Mouse (Mus musculus): ENCODE measurements at regions not wholly inside any gene's neighbourhood (a gene's known extent, or its start where the extent isn't known, plus 50 kb on each side); places are given as distances from the start of the nearest gene placed in this dataset.

- H3K27me3 ChIP-seq (replicated peaks): 0 out of 2 replicates have a peak, but pooled peaks cover 3% of the 10 kb centered on the region
- H3K36me3 ChIP-seq: no peaks in the 10 kb centered on the region
- H3K9me3 ChIP-seq: no peaks in the 10 kb centered on the region
- H3K4me1 ChIP-seq: no peaks in the 10 kb centered on the region
- no peak overlapping the region for H3K4me2 ChIP-seq
- no peak overlapping the region for H3K9ac ChIP-seq
- ATAC-seq (ENCODE audit: insufficient read depth, low FRiP score, low read depth): no peak
- H3K27ac ChIP-seq: no peak overlapping the region
- 54% methylated on average over 4 of the region's 4 CpGs for WGBS
- H3K4me3 ChIP-seq (replicated peaks): no peak overlapping the region
These were observed 53.3 kb upstream of the Creb5 start for GRCm38 (mm10) chr6:53233777-53234176.

DNA sequence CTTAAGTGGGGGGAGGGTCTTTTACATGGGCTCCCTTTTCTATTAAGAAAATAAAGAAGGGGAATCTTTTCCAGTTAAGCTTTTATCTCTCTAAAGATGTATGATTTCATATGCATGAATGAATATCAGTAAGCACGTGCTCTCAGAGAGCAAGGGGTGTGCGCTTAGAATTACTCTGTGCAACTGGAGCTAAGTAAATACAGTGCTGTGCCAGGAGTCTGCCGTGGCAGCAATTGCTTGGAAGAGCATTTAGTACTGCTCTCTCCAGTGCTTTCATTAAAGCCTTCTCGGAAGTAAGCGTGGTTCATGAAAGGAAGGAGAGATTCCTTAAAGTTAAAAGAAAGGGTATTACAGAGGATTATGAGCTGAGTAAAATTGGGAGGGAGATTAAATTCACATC lies 54.5 kb upstream of the Creb5 start:
- ATAC-seq (ENCODE audit: insufficient read depth, low FRiP score, low read depth): no peak
- 43% methylated on average over 5 of the region's 5 CpGs for WGBS

GRCm38 (mm10) chr6:53229350-53229749 lies 57.7 kb upstream of the Creb5 start:
- WGBS: 34% methylated on average over 6 of the region's 6 CpGs
- Histone ChIP-seq H3K27me3 (replicated peaks) (0 out of 2 replicates have a peak, but pooled peaks cover 3% of the 10 kb centered on the region), H3K36me3 (no peaks in the 10 kb centered on the region), H3K4me1 (no peaks in the 10 kb centered on the region), H3K4me3 (replicated peaks) (no peak overlapping the region), H3K27ac (no peak overlapping the region), H3K9me3 (no peaks in the 10 kb centered on the region), H3K9ac (no peak overlapping the region), H3K4me2 (no peak overlapping the region)
- ATAC-seq (ENCODE audit: insufficient read depth, low FRiP score, low read depth): no peak

More for the DNA sequence above, 54.5 kb upstream of the Creb5 start:
- H3K27ac ChIP-seq: no peak overlapping the region
- no peak overlapping the region for H3K4me2 ChIP-seq
- H3K36me3 ChIP-seq: no peaks in the 10 kb centered on the region
- no peak overlapping the region for H3K9ac ChIP-seq
- H3K4me1 ChIP-seq: no peaks in the 10 kb centered on the region
- H3K4me3 ChIP-seq (replicated peaks): no peak overlapping the region
- no peaks in the 10 kb centered on the region for H3K9me3 ChIP-seq
- 0 out of 2 replicates have a peak, but pooled peaks cover 3% of the 10 kb centered on the region for H3K27me3 ChIP-seq (replicated peaks)

GRCm38 (mm10) chr6:53222104-53222503 lies 65.0 kb upstream of the Creb5 start:
- H3K4me3 ChIP-seq (replicated peaks): no peak overlapping the region
- H3K9me3 ChIP-seq: no peaks in the 10 kb centered on the region
- H3K4me1 ChIP-seq: no peaks in the 10 kb centered on the region
- H3K9ac ChIP-seq: no peak overlapping the region
- no peak overlapping the region for H3K27ac ChIP-seq
- ATAC-seq (ENCODE audit: insufficient read depth, low FRiP score, low read depth): no peak
- no peaks in the 10 kb centered on the region for H3K36me3 ChIP-seq
- 65% methylated on average over 8 of the region's 8 CpGs for WGBS
- H3K27me3 ChIP-seq (replicated peaks): no peaks in the 10 kb centered on the region
- no peak overlapping the region for H3K4me2 ChIP-seq

- ATAC-seq (ENCODE audit: insufficient read depth, low FRiP score, low read depth): no peak
- no peaks in the 10 kb centered on the region for H3K27me3 ChIP-seq (replicated peaks)
- no peaks in the 10 kb centered on the region for H3K4me1 ChIP-seq
- H3K4me2 ChIP-seq: no peak overlapping the region
- H3K27ac ChIP-seq: no peak overlapping the region
- no peaks in the 10 kb centered on the region for H3K36me3 ChIP-seq
- no peak overlapping the region for H3K9ac ChIP-seq
- H3K4me3 ChIP-seq (replicated peaks): no peak overlapping the region
- H3K9me3 ChIP-seq: no peaks in the 10 kb centered on the region
- WGBS: 85% methylated on average over 4 of the region's 4 CpGs
These were observed 65.4 kb upstream of the Creb5 start for GRCm38 (mm10) chr6:53221668-53222005.

DNA sequence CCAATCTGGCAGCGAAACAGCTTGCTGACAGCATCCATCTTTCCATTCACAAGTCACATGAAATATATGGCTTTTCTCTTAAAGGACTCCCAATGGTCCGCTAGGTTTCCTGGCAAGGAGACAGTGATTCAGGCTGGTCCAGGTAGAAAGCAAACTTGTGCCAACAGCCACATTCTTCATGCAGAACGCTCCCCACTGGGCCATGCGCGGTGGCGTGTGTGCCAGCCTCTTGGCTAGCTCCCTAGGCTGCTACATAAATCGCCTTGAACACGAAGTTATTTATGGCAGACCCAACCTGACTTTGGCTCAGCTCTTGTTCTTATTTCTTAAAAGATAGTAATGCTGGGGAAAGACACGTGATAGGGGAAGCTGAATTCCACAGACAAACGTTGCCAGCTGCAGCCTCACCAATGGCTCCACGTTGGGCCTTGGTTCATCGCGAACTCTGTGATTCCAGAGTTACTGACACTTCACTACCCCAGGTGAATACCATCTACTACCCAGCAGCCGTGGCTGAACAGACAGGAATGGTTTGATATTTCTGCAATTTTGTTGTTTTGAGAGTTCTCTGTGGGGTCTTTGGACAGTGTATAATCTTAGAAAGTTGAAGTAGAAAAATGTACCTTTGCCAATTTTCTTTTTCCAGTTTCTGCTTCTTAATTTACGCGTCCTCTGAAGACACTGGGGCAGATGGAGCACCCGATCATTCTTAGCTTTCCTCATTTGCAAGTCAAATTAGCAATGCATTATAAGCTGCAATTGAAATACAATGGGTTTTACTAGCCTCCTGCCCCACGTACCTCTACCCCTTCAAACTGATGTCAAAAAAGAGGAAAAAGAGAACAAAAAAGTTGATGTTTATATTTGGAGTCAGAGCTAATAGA lies 66.0 kb upstream of the Creb5 start:
- H3K27me3 ChIP-seq (replicated peaks): no peaks in the 10 kb centered on the region
- no peak overlapping the region for H3K27ac ChIP-seq
- no peaks in the 10 kb centered on the region for H3K4me1 ChIP-seq
- 82% methylated on average over 18 of the region's 18 CpGs for WGBS
- H3K9ac ChIP-seq: no peak overlapping the region
- H3K4me2 ChIP-seq: no peak overlapping the region
- H3K9me3 ChIP-seq: no peaks in the 10 kb centered on the region
- no peaks in the 10 kb centered on the region for H3K36me3 ChIP-seq
- H3K4me3 ChIP-seq (replicated peaks): no peak overlapping the region
- ATAC-seq (ENCODE audit: insufficient read depth, low FRiP score, low read depth): no peak

DNA sequence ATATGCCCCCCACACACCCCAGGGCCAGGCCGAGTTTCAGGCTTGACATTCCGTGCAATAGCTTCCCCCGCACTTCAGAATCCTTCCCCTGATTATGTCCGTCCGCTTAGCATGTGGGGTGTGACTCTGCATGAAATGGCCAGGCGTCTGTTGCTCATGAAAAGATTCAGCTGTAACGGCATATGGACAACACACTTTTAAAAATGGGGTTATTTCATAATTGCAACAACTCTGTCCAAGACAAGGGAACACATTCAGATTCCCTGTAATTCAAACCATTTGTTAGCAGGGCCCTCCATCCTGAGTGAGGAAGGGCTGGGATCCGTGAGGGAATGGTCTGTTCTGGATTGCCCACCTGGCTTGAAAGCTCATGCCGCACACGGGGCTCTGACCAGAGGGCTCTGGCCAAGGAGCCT lies 68.2 kb upstream of the Creb5 start:
- WGBS: 49% methylated on average over 10 of the region's 10 CpGs
- H3K4me1 ChIP-seq: no peaks in the 10 kb centered on the region
- no peaks in the 10 kb centered on the region for H3K9me3 ChIP-seq
- H3K27me3 ChIP-seq (replicated peaks): no peaks in the 10 kb centered on the region
- no peak overlapping the region for H3K4me3 ChIP-seq (replicated peaks)
- H3K9ac ChIP-seq: no peak overlapping the region
- H3K36me3 ChIP-seq: no peaks in the 10 kb centered on the region
- H3K27ac ChIP-seq: peak overlapping the region; percentile 31; the same call in 1 of the 2 replicates
- ATAC-seq (ENCODE audit: insufficient read depth, low FRiP score, low read depth): no peak; the same call in 1 of the 2 replicates
- no peak overlapping the region for H3K4me2 ChIP-seq

DNA sequence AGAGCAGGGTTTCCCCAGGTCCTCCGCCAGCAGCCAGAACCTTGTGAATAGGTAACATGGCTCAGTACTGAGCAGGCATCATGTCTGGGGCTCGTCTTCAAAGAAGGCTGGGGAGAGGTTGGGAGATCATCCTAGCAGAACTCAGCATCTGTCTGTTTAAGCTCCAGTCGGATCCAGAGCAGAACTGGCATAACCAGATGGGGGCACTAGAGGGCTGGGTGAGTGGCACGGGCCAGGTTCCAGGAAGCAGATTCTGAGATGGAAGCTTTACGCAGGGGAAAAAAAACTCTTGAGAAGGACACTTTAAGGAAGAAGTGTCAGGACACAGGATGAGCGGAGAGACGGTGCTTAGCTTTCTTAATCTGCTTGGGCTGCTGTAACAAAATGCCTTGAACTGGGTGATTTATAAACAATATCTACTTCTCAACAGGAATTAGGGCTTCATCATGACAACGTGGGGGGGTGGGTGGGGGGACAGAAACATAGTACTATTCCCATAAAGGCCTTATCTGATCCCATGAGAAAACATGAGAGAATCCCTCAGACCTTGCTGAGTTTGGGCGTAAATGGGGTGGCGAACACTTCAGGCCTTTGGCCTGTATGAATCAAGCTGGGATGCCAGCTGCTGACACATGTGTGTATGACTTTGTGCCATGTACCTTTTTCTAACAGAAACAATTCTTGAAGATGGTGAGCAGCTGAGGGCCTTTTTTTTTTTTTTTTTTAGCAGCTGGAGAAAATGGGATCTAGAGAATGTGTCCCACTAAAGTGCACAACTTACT lies 69.6 kb upstream of the Creb5 start:
- Histone ChIP-seq H3K4me2 (no peak overlapping the region), H3K36me3 (no peaks in the 10 kb centered on the region), H3K27me3 (replicated peaks) (no peaks in the 10 kb centered on the region), H3K4me1 (no peaks in the 10 kb centered on the region), H3K9ac (no peak overlapping the region), H3K9me3 (no peaks in the 10 kb centered on the region), H3K4me3 (replicated peaks) (no peak overlapping the region), H3K27ac (no peak overlapping the region)
- no peak for ATAC-seq (ENCODE audit: insufficient read depth, low FRiP score, low read depth)
- 62% methylated on average over 10 of the region's 10 CpGs for WGBS

GRCm38 (mm10) chr6:53216715-53217114 lies 70.4 kb upstream of the Creb5 start:
- Histone ChIP-seq H3K27me3 (replicated peaks) (no peaks in the 10 kb centered on the region), H3K4me1 (0 out of 2 replicates have a peak, but pooled peaks cover 5% of the 10 kb centered on the region), H3K9me3 (no peaks in the 10 kb centered on the region), H3K4me3 (replicated peaks) (no peak overlapping the region), H3K9ac (no peak overlapping the region), H3K27ac (no peak overlapping the region), H3K4me2 (no peak overlapping the region), H3K36me3 (no peaks in the 10 kb centered on the region)
- ATAC-seq (ENCODE audit: insufficient read depth, low FRiP score, low read depth): no peak
- WGBS: 70% methylated on average over 2 of the region's 2 CpGs

DNA sequence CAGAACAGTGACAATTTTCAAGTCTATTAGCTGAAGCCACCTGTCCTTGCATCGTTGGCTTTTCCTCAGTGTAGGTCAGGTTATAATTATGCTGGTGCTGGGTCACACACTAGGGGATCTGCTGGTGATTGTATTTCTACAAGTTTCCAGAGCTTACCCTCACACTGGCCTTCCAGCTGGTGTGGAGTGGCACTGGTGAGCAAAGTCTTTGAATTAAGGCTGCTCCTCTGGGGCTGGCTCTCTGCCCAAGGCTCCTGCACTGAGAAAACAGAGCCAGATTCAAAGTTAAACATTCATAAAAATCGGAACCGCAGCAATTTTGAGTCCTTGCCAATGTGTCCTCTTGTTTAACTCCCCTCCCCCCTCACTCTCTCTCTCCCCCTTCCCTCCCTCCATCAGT lies 75.7 kb upstream of the Creb5 start:
- no peak overlapping the region for H3K27ac ChIP-seq
- no peaks in the 10 kb centered on the region for H3K36me3 ChIP-seq
- ATAC-seq (ENCODE audit: insufficient read depth, low FRiP score, low read depth): 0 out of 2 replicates have a peak, but pooled peaks have one; percentile 39
- no peak overlapping the region for H3K9ac ChIP-seq
- no peak overlapping the region for H3K4me3 ChIP-seq (replicated peaks)
- WGBS: 12% methylated on average over 3 of the region's 3 CpGs
- H3K9me3 ChIP-seq: no peaks in the 10 kb centered on the region
- peaks cover 9% of the 10 kb centered on the region; the same call in 1 of the 2 replicates for H3K4me1 ChIP-seq
- H3K27me3 ChIP-seq (replicated peaks): no peaks in the 10 kb centered on the region
- 0 out of 2 replicates have a peak overlapping the region, but pooled peaks have one; percentile 8 for H3K4me2 ChIP-seq

DNA sequence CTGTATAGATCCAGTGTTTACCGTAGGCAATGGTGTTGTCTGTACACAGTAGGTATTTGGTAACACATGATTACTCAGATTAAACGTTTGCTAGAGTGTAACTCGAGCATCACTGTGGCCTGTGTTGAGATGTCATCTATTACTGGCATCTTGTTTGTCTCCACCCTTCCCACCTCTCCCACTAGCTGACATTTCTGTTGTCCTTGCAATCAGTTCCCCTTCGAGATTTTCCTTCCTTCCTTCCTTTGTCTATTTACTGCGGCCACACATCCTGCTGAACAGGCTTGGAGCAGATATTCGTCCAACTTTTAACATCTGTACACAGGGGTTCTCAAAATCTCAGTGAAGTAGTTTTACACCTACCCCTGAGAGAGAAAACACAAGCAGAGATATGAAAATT lies 77.7 kb upstream of the Creb5 start:
- Histone ChIP-seq H3K27ac (no peak overlapping the region), H3K9me3 (no peaks in the 10 kb centered on the region), H3K27me3 (replicated peaks) (no peaks in the 10 kb centered on the region), H3K4me1 (peaks cover 9% of the 10 kb centered on the region; the same call in 1 of the 2 replicates), H3K4me2 (no peak overlapping the region), H3K9ac (no peak overlapping the region), H3K4me3 (replicated peaks) (no peak overlapping the region), H3K36me3 (no peaks in the 10 kb centered on the region)
- no peak for ATAC-seq (ENCODE audit: insufficient read depth, low FRiP score, low read depth)
- 41% methylated on average over 6 of the region's 6 CpGs for WGBS

DNA sequence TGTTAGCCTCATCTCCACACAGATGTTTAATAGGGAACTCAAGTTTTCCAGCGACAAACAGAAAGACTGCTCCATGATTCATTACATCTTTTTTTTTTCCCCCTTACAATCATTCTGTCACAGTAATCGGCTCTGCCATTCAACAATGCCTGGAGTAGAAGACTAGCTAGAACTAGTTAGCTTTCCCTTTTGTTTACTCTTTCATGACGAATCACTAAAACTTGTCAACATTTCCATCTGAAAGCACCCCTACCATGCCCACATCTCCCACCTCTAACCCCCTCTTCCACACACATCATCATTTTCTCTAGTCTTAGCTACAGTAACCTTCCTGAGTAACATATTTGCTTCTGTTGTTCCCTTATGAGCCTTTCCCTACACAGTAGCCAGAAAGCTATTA lies 78.6 kb upstream of the Creb5 start:
- no peak for ATAC-seq (ENCODE audit: insufficient read depth, low FRiP score, low read depth)
- no peaks in the 10 kb centered on the region for H3K9me3 ChIP-seq
- H3K4me1 ChIP-seq: peaks cover 9% of the 10 kb centered on the region; the same call in 1 of the 2 replicates
- no peak overlapping the region for H3K4me3 ChIP-seq (replicated peaks)
- H3K27me3 ChIP-seq (replicated peaks): no peaks in the 10 kb centered on the region
- H3K36me3 ChIP-seq: no peaks in the 10 kb centered on the region
- 33% methylated on average over 3 of the region's 3 CpGs for WGBS
- no peak overlapping the region for H3K27ac ChIP-seq
- H3K4me2 ChIP-seq: no peak overlapping the region
- no peak overlapping the region for H3K9ac ChIP-seq
